In genomic region chr1:88849421-88849820, GRCm38 (mm10) we compare ENCODE assay signal across 17 mouse cellular contexts.
"Had no signal": no experiment of that assay in that cellular context is flagged by ENCODE, and none has a peak within 500 bp of the region (broad histone marks: within the 10 kb centered on the region; RNA-seq: fewer than 3 reads in every experiment).

No protein-coding gene starts in this region.

- DNase-seq: kidney, adult 9 months; kidney, postnatal 36 days; layer of hippocampus, postnatal 36 days; liver, embryonic 13.5 days; lung, adult 2 months; lung, postnatal 14 days; lung, postnatal 4 days; midbrain, embryonic 14.5 days; retina, postnatal 1 day; right cerebral cortex, postnatal 25 days; spleen, adult 18-20 months; thymus, postnatal 25 days had no signal

- H3K9me3 ChIP-seq: liver, embryonic 13.5 days; neural tube, embryonic 12.5 days; stomach, embryonic 15.5 days had no signal

- H3K36me3 ChIP-seq: liver, embryonic 13.5 days; neural tube, embryonic 12.5 days; stomach, embryonic 15.5 days had no signal

- H3K4me1 ChIP-seq: liver, embryonic 13.5 days; stomach, embryonic 15.5 days had no signal

- H3K4me2 ChIP-seq: liver, embryonic 13.5 days; midbrain, embryonic 11.5 days; neural tube, embryonic 12.5 days; stomach, embryonic 15.5 days had no signal

- H3K27me3 ChIP-seq: liver, embryonic 13.5 days; neural tube, embryonic 12.5 days; stomach, embryonic 15.5 days had no signal

- H3K4me3 ChIP-seq: left cerebral cortex, adult 2 months; liver, embryonic 13.5 days; neural tube, embryonic 12.5 days; stomach, embryonic 15.5 days had no signal

- H3K9ac ChIP-seq: liver, embryonic 13.5 days; neural tube, embryonic 12.5 days; stomach, embryonic 15.5 days had no signal

- H3K27ac ChIP-seq: kidney, postnatal 0 days; left cerebral cortex, adult 2 months; liver, embryonic 13.5 days; neural tube, embryonic 12.5 days; stomach, embryonic 15.5 days had no signal
